Mouse (Mus musculus) liver, embryonic 14 days (tissue): ENCODE data around the gene Fbln7. TPM values are rescaled to one million over a fixed set of nuclear protein-coding genes. Genes with fewer than 3 reads are reported as not detected.

Experiments
- polyA plus RNA-seq: library from polyadenylated mRNA; depleted of rRNA; stranded (reverse); fragments of >200 nt; gene quantifications from 2 replicates; pipeline ENCODE4 v1.2.3, GENCODE M21; 2012; rRNA removed

Fbln7 gene
- 0.18 and 0.21 TPM in 2 replicates for polyA plus RNA-seq

DNA sequence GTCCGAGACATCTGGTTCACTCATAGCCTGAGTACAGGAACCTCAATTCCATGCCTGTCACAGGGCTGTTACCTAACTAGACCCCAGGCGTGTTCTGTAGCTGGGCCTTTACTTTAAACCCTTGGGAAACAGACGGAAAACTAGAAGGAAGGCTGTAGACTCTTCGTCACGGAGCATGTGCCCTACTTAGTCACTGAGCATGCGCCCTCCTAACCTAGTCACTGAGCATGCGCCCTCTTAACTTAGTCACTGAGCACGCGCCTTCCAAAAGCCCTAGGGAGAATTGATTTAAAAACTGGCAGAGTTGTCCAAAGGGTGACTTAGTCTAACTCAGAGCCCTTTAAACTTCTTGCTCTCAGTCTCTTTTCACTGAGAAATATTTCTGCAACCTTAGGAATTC lies at the start of gene Fbln7:
Gene Fbln7, plus strand, starts transcription at position 346 of the 400 bp plus-strand sequence.

DNA sequence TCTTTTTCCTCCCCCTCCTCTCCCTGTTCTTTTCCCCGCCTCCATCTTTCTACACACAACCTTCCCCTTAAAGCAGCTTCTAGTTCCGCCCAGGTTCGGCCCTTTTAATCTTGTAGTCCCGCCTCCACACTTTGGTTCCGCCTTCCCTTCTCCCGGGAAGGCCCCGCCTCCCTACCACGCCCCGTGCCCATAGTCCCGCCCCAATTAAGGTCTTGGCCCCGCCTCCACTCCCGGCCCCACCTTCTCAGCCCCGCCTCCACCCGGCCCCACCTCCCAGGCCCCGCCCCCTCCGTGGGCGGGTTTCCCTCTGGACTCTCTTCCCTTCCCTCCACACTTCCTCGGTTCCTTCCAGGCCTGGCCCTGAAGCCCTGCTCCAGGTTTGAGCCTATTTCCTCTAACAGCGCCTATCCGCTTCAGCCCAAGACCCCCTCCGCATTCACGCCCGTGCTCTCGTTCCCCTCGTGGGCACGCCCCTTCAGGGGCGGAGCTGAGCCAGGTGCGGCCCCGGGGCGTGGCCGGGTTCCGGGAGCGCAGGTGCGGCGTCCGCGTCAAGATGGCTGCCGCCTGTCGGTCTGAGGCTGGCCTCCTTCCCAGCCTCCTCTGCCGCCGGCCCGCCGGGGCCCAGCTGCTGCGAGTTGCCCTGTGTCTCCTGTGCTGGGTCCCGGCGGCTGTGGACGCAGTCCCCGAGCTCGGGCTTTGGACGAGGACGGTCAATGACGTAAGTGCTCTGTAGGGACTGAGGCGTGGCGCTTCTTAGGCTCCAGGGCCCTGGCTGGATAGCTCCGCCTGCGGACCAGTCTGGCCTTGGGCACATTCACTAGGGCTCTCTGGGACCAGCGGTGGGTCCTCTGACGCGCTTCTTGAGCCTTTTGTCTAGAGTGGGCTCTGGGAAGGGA lies 44.7 kb upstream of the Fbln7 start, which contains the start of gene Tmem87b:
Gene Tmem87b, plus strand, starts transcription at position 333 of the 896 bp plus-strand sequence.

GRCm38 (mm10) chr2:128943538-128944528 lies 81.1 kb downstream of the Fbln7 start, which contains the start of gene Zc3h8:
TSS of gene Zc3h8 (minus strand) at chr2:128944077.

Other genes with a start within 250 kb of the Fbln7 start
- 18.8 and 20.0 TPM in 2 replicates for gene Anapc1, start 175.6 kb upstream of the Fbln7 start, polyA plus RNA-seq
- gene Mertk, start 164.0 kb upstream of the Fbln7 start, polyA plus RNA-seq: 3.3 and 3.9 TPM in 2 replicates
- 4.1 and 5.1 TPM in 2 replicates for gene Tmem87b, start 44.9 kb upstream of the Fbln7 start, polyA plus RNA-seq
- gene Zc3h8, start 81.1 kb downstream of the Fbln7 start, polyA plus RNA-seq: 3.0 TPM in 2 replicates
- gene Zc3h6, start 104.4 kb downstream of the Fbln7 start, polyA plus RNA-seq: 0.52 and 0.65 TPM in 2 replicates
- 1.7 and 2.0 TPM in 2 replicates for gene Gm10762, start 104.7 kb downstream of the Fbln7 start, polyA plus RNA-seq
- 0.01 and 0.03 TPM in 2 replicates for gene Vinac1, start 185.2 kb downstream of the Fbln7 start, polyA plus RNA-seq
- 1.2 TPM in 2 replicates for gene Ttl, start 203.0 kb downstream of the Fbln7 start, polyA plus RNA-seq
- gene Polr1b, start 238.0 kb downstream of the Fbln7 start, polyA plus RNA-seq: 12.2 and 14.8 TPM in 2 replicates